Mouse (Mus musculus) heart, adult 2 months (tissue): ENCODE measurements around the gene Mypn. TPM values are rescaled to one million over a fixed set of nuclear protein-coding genes. Genes with fewer than 3 reads are reported as not detected.
A peak's percentile ranks its signal among the peaks of the same experiment; 100 is the strongest.

ENCODE experiments used
- DNase-seq, 2 experiments: peaks; one replicate each; pipeline ENCODE4 v3.0.0; 2021
- H3K27ac ChIP-seq: fragments of 200-600 bp; 2 replicates; pipeline ENCODE4 v1.8.1; 2022
- H3K27me3 ChIP-seq: fragments of 200-500 bp; 2 replicates; pipeline ENCODE4 v1.6.1; 2012; ENCODE audit warnings: mild to moderate bottlenecking, low read length, inconsistent platforms, mixed read lengths; ENCODE audit not compliant: control insufficient read depth, insufficient read depth
- H3K36me3 ChIP-seq: fragments of 200-500 bp; 2 replicates; pipeline ENCODE4 v1.6.1; 2012; ENCODE audit warnings: low read length, inconsistent platforms; ENCODE audit not compliant: control insufficient read depth, insufficient read depth
- H3K4me1 ChIP-seq: fragments of 200-500 bp; 2 replicates; pipeline ENCODE4 v1.6.1; 2011; ENCODE audit warnings: low read length; ENCODE audit not compliant: control insufficient read depth, insufficient read depth
- H3K4me3 ChIP-seq: fragments of 200-600 bp; 2 replicates; pipeline ENCODE4 v1.8.1; 2022
- H3K79me2 ChIP-seq: fragments of 200-500 bp; replicated peaks from 2 replicates; pipeline ENCODE4 v1.6.1; 2012; ENCODE audit warnings: mild to moderate bottlenecking, inconsistent platforms, low read length, moderate library complexity, mixed read lengths; ENCODE audit not compliant: control insufficient read depth, insufficient read depth
- H3K9ac ChIP-seq: fragments of 200-500 bp; 2 replicates; pipeline ENCODE4 v1.6.1; 2012; ENCODE audit warnings: low read depth, mild to moderate bottlenecking, control low read depth, inconsistent platforms, low read length, mixed read lengths
- CTCF ChIP-seq: fragments of 200-600 bp; IDR thresholded peaks from 2 replicates; pipeline ENCODE4 v1.8.1; 2022; ENCODE audit warnings: antibody characterized with exemption, mild to moderate bottlenecking, moderate library complexity
- EP300 ChIP-seq: fragments of 200-500 bp; IDR thresholded peaks from 2 replicates; pipeline ENCODE4 v1.6.1; 2011; ENCODE audit warnings: low read depth, low read length, control low read depth; ENCODE audit not compliant: insufficient read depth
- POLR2A ChIP-seq: fragments of 200-500 bp; IDR thresholded peaks from 2 replicates; pipeline ENCODE4 v1.6.1; 2011; ENCODE audit warnings: mild to moderate bottlenecking, low read depth, low read length, control low read depth; ENCODE audit not compliant: insufficient read depth
- WGBS: fragments of 180-500 bp; shearing (Covaris S2); methylation state at CpG from one replicate; pipeline ENCODE4 v1.1.7; 2018; 5-methylcytosine and 5-hydroxymethylcytosine counted together
- intact Hi-C: fragments of 180-260 bp; cut with DNase I; formaldehyde crosslinking; loops from one replicate; pipeline ENCODE4 v1.15.1; 2025
- polyA plus RNA-seq: library from polyadenylated mRNA; depleted of rRNA; stranded (reverse); fragments of >200 nt; gene quantifications from 2 replicates; pipeline ENCODE4 v1.2.3, GENCODE M21; 2012
- total RNA-seq, 2 experiments: library from RNA; stranded (reverse); gene quantifications; 2 replicates each; pipeline ENCODE4 v1.2.3; 2021

Mypn gene
- total and polyA plus RNA-seq, 3 experiments, result 32.1 to 110 (median 96.6) TPM

GRCm38 (mm10) chr10:63167241-63167995, 36.3 kb downstream of the Mypn start:
- intact Hi-C loops, result no loop called here
- no peaks in the 10 kb centered on the region for H3K4me1 ChIP-seq
- no peak for TF ChIP-seq POLR2A
- TF ChIP-seq CTCF, result no peak
- TF ChIP-seq EP300, result no peak
- no peak overlapping the region for H3K4me3 ChIP-seq
- no peak overlapping the region for H3K27ac ChIP-seq
- no peaks in the 10 kb centered on the region for H3K36me3 ChIP-seq
- H3K27me3 ChIP-seq, result no peaks in the 10 kb centered on the region
- no peak overlapping the region for H3K9ac ChIP-seq
- WGBS, result 82% methylated on average over 10 of the region's 10 CpGs
- DNase-seq, result no peak
- no peaks in the 10 kb centered on the region for H3K79me2 ChIP-seq

GRCm38 (mm10) chr10:63165752-63166412, 37.9 kb downstream of the Mypn start:
- intact Hi-C loops, result no loop called here
- H3K27ac ChIP-seq, result no peak overlapping the region
- no peaks in the 10 kb centered on the region for H3K4me1 ChIP-seq
- no peak for TF ChIP-seq CTCF
- no peak for TF ChIP-seq EP300
- no peak for TF ChIP-seq POLR2A
- 57% methylated on average over 16 of the region's 16 CpGs for WGBS
- no peaks in the 10 kb centered on the region; the same call in 1 of the 2 replicates for H3K36me3 ChIP-seq
- no peak overlapping the region for H3K4me3 ChIP-seq
- H3K9ac ChIP-seq, result no peak overlapping the region
- no peak for DNase-seq
- H3K79me2 ChIP-seq, result no peaks in the 10 kb centered on the region
- no peaks in the 10 kb centered on the region for H3K27me3 ChIP-seq

GRCm38 (mm10) chr10:63161240-63161639, 42.5 kb downstream of the Mypn start:
- Histone ChIP-seq H3K79me2 (no peaks in the 10 kb centered on the region), H3K36me3 (peaks cover 2% of the 10 kb centered on the region), H3K4me3 (no peak overlapping the region), H3K4me1 (peaks cover 8% of the 10 kb centered on the region), H3K27ac (no peak overlapping the region), H3K27me3 (no peaks in the 10 kb centered on the region), H3K9ac (no peak overlapping the region)
- TF ChIP-seq POLR2A (no peak), EP300 (no peak), CTCF (no peak)
- intact Hi-C loops, result no loop called here
- WGBS, result 20% methylated on average over 5 of the region's 5 CpGs
- no peak for DNase-seq

GRCm38 (mm10) chr10:63160671-63161070, 43.1 kb downstream of the Mypn start:
- peaks cover 11% of the 10 kb centered on the region for H3K4me1 ChIP-seq
- H3K9ac ChIP-seq, result no peak overlapping the region
- DNase-seq, result no peak
- H3K4me3 ChIP-seq, result no peak overlapping the region
- no peaks in the 10 kb centered on the region for H3K27me3 ChIP-seq
- TF ChIP-seq POLR2A (no peak), CTCF (no peak), EP300 (no peak)
- intact Hi-C loops, result no loop called here
- H3K36me3 ChIP-seq, result peaks cover 2% of the 10 kb centered on the region
- H3K27ac ChIP-seq, result no peak overlapping the region
- 76% methylated on average over 12 of the region's 12 CpGs for WGBS
- H3K79me2 ChIP-seq, result no peaks in the 10 kb centered on the region

- DNase-seq, result peak in 1 of 2 experiments; percentile 73
- WGBS, result 41% methylated on average over 13 of the region's 13 CpGs
- Histone ChIP-seq H3K9ac (no peak overlapping the region), H3K4me3 (no peak overlapping the region), H3K36me3 (peaks cover 2% of the 10 kb centered on the region), H3K79me2 (no peaks in the 10 kb centered on the region), H3K27ac (peak overlapping the region; percentile 85), H3K27me3 (no peaks in the 10 kb centered on the region), H3K4me1 (peaks cover 12% of the 10 kb centered on the region)
- TF ChIP-seq EP300, result peak; percentile 75; the same call in 1 of the 2 replicates
- no peak for TF ChIP-seq POLR2A
- TF ChIP-seq CTCF, result no peak
- intact Hi-C loops, result no loop called here
Observed at GRCm38 (mm10) chr10:63158191-63158590, 45.6 kb downstream of the Mypn start.

- H3K4me3 ChIP-seq, result no peak overlapping the region
- DNase-seq, result no peak
- peaks cover 2% of the 10 kb centered on the region for H3K36me3 ChIP-seq
- H3K9ac ChIP-seq, result no peak overlapping the region
- intact Hi-C loops, result loop anchor here (2.0 kb wide), 1 partner anchor 43 kb away; no protein-coding TSS in a partner anchor
- H3K27ac ChIP-seq, result peak overlapping the region; percentile 85
- 72% methylated on average over 4 of the region's 4 CpGs for WGBS
- no peaks in the 10 kb centered on the region for H3K27me3 ChIP-seq
- no peak for TF ChIP-seq POLR2A
- TF ChIP-seq CTCF, result no peak
- TF ChIP-seq EP300, result no peak
- peaks cover 12% of the 10 kb centered on the region for H3K4me1 ChIP-seq
- H3K79me2 ChIP-seq, result no peaks in the 10 kb centered on the region
Observed at GRCm38 (mm10) chr10:63157491-63157890, 46.3 kb downstream of the Mypn start.
